Mouse (Mus musculus): ENCODE data around the gene Arid5b.

Gene Arid5b

DNA sequence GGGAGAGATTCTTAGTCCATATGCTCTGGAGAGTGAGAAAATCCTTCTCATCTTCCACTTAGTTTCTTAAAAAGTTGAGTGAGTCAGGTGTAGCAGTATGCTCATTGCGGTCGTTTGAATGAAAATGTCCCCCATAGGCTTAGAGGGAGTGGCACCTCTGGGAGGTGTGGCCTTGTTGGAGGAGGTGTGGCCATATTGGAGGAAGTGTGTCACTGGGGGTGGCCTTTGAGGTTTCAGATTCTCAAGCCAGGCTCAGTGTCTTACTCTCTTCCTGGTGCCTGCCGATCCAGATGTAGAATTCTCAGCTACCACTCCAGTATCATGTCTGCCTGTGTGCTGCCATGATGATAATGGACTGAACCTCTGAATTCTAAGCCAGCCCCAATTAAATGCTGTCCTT, 199.8 kb downstream of the Arid5b start:
- no peak for DNase-seq

- DNase-seq = no peak
These were observed 203.4 kb downstream of the Arid5b start for GRCm38 (mm10) chr10:68075181-68075580.

GRCm38 (mm10) chr10:68074291-68074690, 204.2 kb downstream of the Arid5b start:
- no peak for DNase-seq

GRCm38 (mm10) chr10:68072626-68073025, 205.9 kb downstream of the Arid5b start:
- no peak for DNase-seq

GRCm38 (mm10) chr10:68071041-68071440, 207.5 kb downstream of the Arid5b start:
- no peak for DNase-seq

DNA sequence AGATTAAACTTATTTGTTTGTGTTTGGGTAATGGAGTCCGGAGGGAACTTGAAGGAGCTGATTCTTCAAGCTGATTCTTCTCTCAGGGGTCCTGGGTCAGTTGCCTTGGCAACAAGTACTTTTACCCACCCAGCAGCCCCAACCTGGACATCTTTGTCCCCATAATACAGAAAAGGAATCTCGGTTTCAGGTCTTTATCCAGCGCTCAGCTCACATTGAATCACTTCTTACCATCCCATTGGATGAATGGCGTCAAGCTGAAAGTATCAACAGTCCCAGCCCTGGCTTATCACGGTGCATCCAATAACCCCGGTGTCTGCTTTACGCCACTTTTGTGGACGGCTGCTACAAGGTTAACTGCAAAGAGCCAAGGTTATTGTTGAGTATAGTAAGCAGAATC, 210.1 kb downstream of the Arid5b start:
- no peak for DNase-seq

GRCm38 (mm10) chr10:68067961-68068360, 210.6 kb downstream of the Arid5b start:
- no peak for DNase-seq

DNA sequence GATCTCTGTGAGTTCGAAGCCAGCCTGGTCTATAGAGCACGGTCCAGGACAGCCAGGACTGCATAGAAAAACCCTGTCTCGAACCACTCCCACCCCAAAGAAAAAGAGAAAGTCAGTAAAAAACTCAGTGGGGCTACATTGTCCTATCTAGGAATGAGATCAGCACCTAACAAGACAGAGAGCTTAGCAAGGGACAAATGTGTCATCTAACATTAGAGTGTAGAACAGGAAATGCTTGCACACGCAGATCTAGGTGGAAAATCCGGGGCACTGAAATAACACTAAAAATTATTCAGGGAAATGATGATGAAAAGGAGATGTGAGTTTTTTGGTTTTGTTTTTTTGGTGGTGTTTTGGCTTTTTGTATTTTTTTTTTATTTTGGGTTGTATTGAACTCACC, 212.4 kb downstream of the Arid5b start:
- no peak for DNase-seq

DNA sequence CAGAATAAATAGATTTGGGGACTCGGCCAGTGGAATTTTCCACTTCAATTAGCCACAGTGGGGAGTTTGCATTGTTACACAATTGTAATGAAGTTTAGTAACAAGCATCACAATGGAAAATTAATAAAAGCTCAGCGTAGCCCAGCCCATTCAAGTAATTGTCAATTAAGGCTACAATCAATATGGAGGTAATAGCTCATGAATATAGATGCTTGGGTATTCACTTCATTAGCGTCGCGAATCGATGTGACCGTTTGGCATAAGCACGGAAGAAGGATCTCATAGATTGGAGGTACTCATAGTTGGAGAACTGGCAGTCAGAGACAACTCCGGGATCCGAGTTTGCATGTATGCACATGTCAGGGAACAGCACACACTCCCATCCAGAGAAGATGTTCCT, 214.0 kb downstream of the Arid5b start:
- DNase-seq = no peak

GRCm38 (mm10) chr10:68063806-68064545, 214.6 kb downstream of the Arid5b start:
- DNase-seq = no peak

- DNase-seq = no peak
These were observed 217.3 kb downstream of the Arid5b start for GRCm38 (mm10) chr10:68061249-68061615.

DNA sequence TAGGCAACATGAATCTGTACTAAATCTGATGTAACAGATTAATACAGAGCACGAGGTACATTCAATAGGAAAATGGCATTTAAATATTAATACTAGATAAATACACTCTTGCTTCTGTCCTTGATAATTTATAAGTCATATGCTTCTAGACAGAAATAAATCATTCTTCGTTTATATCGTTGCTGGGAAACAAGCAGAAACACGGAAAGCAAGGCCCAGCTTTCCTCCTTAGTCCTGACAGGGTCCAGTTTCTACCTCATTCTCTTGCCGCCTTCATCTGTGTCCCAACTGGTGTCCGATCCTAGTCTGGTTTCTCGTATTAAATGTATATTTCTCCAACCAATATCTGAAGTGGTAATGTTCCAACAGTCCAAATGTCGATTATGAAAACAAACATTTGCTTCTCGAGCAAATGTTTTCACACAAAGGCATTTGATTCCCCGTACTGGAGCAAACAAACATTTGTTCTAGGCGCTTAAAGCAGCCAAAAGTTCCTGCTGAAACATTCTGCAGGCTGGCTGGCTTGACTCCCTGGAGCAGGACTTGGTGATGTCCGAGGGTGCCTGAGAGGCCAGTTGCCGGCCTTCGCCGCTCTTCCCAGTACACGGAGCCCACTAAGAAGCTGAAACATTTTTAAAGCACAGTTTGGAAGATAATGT, 217.8 kb downstream of the Arid5b start:
- DNase-seq = no peak

- DNase-seq = no peak
These were observed 220.2 kb downstream of the Arid5b start for GRCm38 (mm10) chr10:68058378-68058777.

GRCm38 (mm10) chr10:68057841-68058240, 220.7 kb downstream of the Arid5b start:
- no peak for DNase-seq

DNA sequence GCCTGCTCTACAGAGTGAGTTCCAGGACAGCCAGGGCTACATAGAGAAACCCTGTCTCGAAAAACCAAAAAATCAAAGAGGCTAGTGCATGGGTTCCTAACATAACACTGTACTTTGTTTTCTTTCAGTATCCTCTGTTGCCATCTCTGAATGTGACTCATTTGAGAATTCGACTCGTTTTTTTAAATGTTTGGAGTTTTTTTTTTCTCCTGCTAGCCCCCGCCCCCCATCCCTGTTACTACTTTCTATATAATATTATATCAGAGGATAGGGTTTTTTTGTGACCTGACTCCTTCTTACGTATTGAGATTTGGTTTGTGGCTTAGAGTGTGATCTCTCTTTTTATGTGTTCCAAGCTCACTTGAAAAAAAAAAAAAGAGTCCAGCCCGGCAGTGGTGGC, 223.8 kb downstream of the Arid5b start:
- DNase-seq = no peak

DNA sequence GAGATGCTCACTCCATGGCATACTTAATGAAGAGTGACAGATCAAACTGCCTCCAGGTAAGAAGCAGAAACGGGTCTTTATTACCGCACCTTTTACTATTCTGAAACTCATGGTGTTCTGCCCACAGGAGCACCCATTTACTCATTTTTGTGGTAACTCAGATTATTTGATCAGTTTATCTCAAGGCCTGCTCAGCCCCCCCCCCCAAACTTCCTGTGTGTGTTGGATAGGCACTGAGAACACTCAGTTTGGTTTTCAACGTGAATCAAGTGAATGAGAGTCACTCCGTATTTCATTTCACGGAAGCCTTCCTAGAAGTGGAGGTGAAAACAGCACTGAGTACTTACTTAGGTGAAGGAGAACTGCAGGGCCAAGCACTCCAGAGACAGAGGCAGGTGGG, 224.4 kb downstream of the Arid5b start:
- no peak for DNase-seq

GRCm38 (mm10) chr10:68052307-68052706, 226.2 kb downstream of the Arid5b start:
- no peak for DNase-seq

GRCm38 (mm10) chr10:68051316-68051933, 227.1 kb downstream of the Arid5b start:
- DNase-seq = no peak

GRCm38 (mm10) chr10:68050882-68051281, 227.7 kb downstream of the Arid5b start:
- no peak for DNase-seq

- no peak for DNase-seq
These were observed 229.8 kb downstream of the Arid5b start for GRCm38 (mm10) chr10:68048641-68049305.

DNA sequence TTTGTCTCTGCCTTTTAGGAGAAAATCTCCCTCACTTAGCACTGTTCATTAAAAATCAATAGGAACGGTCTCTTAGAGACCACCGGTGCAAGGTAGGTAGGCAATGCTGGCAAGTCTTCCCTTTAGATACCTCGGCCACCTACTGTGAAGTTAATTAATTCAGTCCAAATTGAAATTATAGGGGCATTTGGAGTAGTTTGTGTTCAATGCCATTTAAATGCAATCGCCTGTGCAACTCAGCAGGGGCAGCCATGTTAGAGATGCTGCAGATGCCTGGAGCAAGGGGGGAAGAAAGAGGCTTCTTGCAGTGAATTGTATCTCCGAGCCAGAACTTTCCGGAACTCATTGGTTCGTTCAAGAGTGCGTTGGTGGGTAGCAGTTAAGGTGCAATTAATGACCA, 233.7 kb downstream of the Arid5b start:
- DNase-seq = no peak

DNA sequence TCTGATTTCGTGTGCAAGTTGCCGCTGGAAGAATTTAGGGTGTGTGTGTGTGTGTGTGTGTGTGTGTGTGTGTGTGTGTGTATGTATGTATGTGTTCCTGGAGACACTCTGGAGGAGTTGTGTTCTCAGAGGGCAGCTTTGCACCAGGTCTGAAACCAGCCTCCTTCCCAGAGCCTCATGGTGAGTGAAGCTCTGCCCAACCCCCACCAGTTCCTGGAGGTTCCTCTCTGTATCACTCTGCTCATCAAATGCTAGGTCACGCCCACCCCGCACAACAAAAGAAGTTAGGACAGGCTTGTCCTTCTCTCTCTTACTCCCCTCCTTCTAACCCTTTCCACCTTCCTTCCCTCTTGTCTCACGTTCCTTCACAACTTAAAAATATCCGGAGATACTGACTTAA, 234.6 kb downstream of the Arid5b start:
- no peak for DNase-seq

Data from cerebellum, adult 11 months (tissue).